Mouse (Mus musculus) kidney, embryonic 16.5 days (tissue): ENCODE results near the gene Mrtfa. TPM values are rescaled to one million over a fixed set of nuclear protein-coding genes. Genes with fewer than 3 reads are reported as not detected.

Experiments used
- ATAC-seq: fragments of 200-750 bp; cut with Nextera tagmentation; 2 replicates; pipeline ENCODE4 v1.8.0; 2017; ENCODE audit warnings: moderate TSS enrichment; ENCODE audit not compliant: low FRiP score, low TSS enrichment
- H3K27ac ChIP-seq: fragments of 300-500 bp; sonication (generic); 2 replicates; pipeline ENCODE4 v1.5.1; 2014; ENCODE audit warnings: low read length
- H3K27me3 ChIP-seq: fragments of 300-500 bp; sonication (generic); 2 replicates; pipeline ENCODE4 v1.6.1; 2014; ENCODE audit warnings: low read length, control low read depth, mixed read lengths; ENCODE audit not compliant: insufficient read depth
- H3K36me3 ChIP-seq: fragments of 300-500 bp; sonication (generic); 2 replicates; pipeline ENCODE4 v1.6.1; 2014; ENCODE audit warnings: low read length, control low read depth, mixed read lengths; ENCODE audit not compliant: insufficient read depth
- H3K4me1 ChIP-seq: fragments of 300-500 bp; sonication (generic); 2 replicates; pipeline ENCODE4 v1.6.1; 2014; ENCODE audit warnings: low read length, control low read depth, mixed read lengths; ENCODE audit not compliant: insufficient read depth
- H3K4me2 ChIP-seq: fragments of 300-500 bp; sonication (generic); replicated peaks from 2 replicates; pipeline ENCODE4 v1.6.1; 2014; ENCODE audit warnings: low read depth, low read length
- H3K4me3 ChIP-seq: fragments of 300-500 bp; sonication (generic); 2 replicates; pipeline ENCODE4 v1.5.1; 2014; ENCODE audit warnings: mild to moderate bottlenecking, low read length
- H3K9ac ChIP-seq: fragments of 300-500 bp; sonication (generic); replicated peaks from 2 replicates; pipeline ENCODE4 v1.6.1; 2014; ENCODE audit warnings: low read length
- H3K9me3 ChIP-seq: fragments of 300-500 bp; sonication (generic); 2 replicates; pipeline ENCODE4 v1.6.1; 2016; ENCODE audit warnings: low read length, control low read depth
- WGBS: fragments of 180-500 bp; shearing (Covaris S2); extraction: QIAGEN DNeasy Blood & Tissue Kit; methylation state at CpG from one replicate; pipeline ENCODE4 v1.1.7; 2014; 5-methylcytosine and 5-hydroxymethylcytosine counted together
- polyA plus RNA-seq: library from polyadenylated mRNA; unstranded; fragments of >200 nt; fragmentation: Nextera tagmentation; extraction: Ambion mirVana; gene quantifications from 2 replicates; pipeline ENCODE4 v1.2.1, GENCODE M21; 2015

Mrtfa gene
- polyA plus RNA-seq, 1 experiment from 2014 or later = 22.6 TPM

DNA sequence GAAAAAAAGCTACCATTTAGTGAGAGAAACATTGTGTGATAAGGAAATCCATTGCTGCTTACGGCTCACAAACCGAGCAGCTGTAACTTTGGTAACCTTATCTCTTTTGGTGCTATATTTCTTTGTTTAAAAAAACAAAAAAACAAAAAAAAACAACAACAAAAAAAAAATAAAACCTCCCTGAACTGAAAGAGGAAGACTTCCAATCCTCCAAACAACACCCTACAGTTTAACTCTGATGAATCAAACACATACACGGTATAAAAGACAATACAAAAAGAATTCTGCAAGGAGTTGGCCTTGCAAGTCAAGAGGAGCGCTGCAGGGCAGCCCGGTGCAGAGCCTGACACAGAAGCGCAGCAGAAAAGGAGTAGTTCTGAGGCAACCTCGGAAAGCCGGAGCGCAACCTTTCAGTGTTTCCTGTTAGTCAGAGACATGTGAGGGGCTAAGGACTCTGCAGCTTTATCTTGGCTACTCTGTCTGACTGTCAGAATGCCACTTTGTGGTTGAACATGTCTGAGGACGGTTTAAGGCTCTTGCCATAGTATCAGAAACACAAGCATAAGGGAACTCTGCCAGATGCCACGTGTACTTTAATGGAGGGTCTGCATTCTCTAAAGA lies 48.5 kb downstream of the Mrtfa start:
- Histone ChIP-seq H3K9me3 (no peaks in the 10 kb centered on the region), H3K9ac (no peak overlapping the region), H3K27ac (no peak overlapping the region), H3K4me2 (no peak overlapping the region), H3K36me3 (no peaks in the 10 kb centered on the region), H3K27me3 (no peaks in the 10 kb centered on the region), H3K4me3 (no peak overlapping the region), H3K4me1 (peaks cover 18% of the 10 kb centered on the region)
- ATAC-seq = no peak
- WGBS = 59% methylated on average over 11 of the region's 11 CpGs

DNA sequence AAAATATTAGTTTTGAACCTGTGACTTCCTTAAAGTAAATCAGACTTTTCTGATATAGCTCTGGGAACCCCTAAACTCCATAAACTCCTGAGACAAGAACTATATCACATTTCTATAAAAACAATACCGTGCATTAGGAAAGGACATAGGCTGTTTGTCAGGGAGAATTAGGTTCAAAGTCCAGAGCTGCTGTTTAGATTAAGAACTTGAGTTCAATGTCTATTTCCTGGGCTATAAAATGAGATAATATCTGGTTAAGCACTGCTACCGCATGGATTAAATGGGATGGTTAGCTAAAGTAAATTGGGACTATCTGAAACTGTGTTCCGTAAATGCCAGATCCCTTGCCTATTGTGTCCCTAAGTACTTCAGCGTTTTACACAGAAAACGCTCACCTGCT lies 50.6 kb downstream of the Mrtfa start:
- Histone ChIP-seq H3K4me3 (no peak overlapping the region), H3K4me1 (peaks cover 20% of the 10 kb centered on the region), H3K36me3 (no peaks in the 10 kb centered on the region), H3K4me2 (no peak overlapping the region), H3K27me3 (no peaks in the 10 kb centered on the region), H3K9ac (no peak overlapping the region), H3K9me3 (no peaks in the 10 kb centered on the region), H3K27ac (no peak overlapping the region)
- ATAC-seq = no peak
- 54% methylated on average over 5 of the region's 5 CpGs for WGBS

DNA sequence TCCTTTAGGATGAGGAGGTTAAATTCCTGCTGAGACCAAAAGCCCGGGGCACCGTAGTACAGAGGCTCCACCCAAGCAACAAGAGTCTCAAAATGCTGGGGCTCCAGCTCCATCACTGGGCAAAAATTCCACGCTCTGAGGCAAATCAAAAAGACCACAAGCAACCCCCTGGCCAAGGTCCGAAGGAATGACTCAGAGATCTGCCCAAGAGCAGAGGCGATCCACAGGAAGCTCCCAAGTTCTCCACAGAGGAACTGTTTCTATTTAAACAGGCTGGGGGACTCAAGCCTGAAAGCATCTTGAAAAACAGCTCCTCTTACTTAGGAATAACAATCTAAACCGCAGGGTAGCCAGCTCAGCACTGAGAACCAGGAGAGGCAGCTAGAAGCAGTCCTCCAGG lies 53.3 kb downstream of the Mrtfa start:
- no peaks in the 10 kb centered on the region for H3K9me3 ChIP-seq
- WGBS = 24% methylated on average over 6 of the region's 6 CpGs

DNA sequence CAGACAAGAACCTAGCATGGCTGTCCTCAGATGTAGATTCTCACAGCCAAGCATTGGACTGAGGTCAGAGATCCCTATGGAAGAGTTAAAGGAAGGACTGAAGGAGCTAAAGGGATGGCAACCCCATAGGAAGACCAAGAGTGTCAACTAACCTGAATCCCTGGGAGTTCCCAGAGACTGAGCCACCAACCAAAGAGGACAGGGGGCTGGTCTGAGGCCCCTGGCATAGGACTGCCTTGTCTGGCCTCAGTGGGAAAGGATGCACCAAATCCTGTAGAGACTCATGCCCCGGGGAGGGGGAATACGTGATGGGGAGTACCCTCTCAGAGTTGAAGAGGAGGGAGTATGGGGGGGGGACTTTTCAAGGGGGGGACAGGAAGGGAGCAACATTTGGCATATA lies 56.8 kb downstream of the Mrtfa start:
- no peaks in the 10 kb centered on the region for H3K36me3 ChIP-seq
- no peak overlapping the region for H3K27ac ChIP-seq
- 100% methylated on average over 2 of the region's 2 CpGs for WGBS
- peaks cover 13% of the 10 kb centered on the region for H3K4me1 ChIP-seq
- H3K9ac ChIP-seq = no peak overlapping the region
- no peak overlapping the region for H3K4me3 ChIP-seq
- no peaks in the 10 kb centered on the region for H3K9me3 ChIP-seq
- no peaks in the 10 kb centered on the region for H3K27me3 ChIP-seq
- no peak overlapping the region for H3K4me2 ChIP-seq
- ATAC-seq = no peak

More for the DNA sequence above, 53.3 kb downstream of the Mrtfa start:
- no peak for ATAC-seq
- Histone ChIP-seq H3K27ac (no peak overlapping the region), H3K4me3 (no peak overlapping the region), H3K4me1 (peaks cover 20% of the 10 kb centered on the region), H3K36me3 (no peaks in the 10 kb centered on the region), H3K4me2 (no peak overlapping the region), H3K27me3 (no peaks in the 10 kb centered on the region), H3K9ac (no peak overlapping the region)

DNA sequence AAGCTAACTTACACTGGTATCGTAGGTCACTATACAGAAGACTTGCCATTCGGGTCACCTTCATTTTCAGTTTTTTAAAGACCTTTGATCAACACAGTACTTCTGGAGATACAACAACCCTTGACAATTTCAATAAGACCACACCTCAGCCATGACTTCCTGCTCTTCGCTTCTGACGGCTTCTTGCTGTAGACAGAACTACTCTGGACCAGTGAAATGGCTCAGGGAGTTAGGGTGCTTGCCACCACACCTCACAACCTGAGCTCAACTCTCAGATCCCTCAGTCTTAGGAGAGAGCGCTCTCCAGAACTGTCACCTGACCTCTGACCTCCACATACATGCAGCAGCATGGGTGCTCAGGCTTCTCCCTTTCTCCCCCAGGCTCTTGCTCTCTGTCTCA lies 59.4 kb downstream of the Mrtfa start:
- no peak for ATAC-seq
- Histone ChIP-seq H3K36me3 (no peaks in the 10 kb centered on the region), H3K27me3 (no peaks in the 10 kb centered on the region), H3K27ac (no peak overlapping the region), H3K9me3 (no peaks in the 10 kb centered on the region), H3K4me2 (no peak overlapping the region), H3K9ac (no peak overlapping the region), H3K4me3 (no peak overlapping the region), H3K4me1 (peaks cover 13% of the 10 kb centered on the region)
- 94% methylated on average over 5 of the region's 5 CpGs for WGBS

DNA sequence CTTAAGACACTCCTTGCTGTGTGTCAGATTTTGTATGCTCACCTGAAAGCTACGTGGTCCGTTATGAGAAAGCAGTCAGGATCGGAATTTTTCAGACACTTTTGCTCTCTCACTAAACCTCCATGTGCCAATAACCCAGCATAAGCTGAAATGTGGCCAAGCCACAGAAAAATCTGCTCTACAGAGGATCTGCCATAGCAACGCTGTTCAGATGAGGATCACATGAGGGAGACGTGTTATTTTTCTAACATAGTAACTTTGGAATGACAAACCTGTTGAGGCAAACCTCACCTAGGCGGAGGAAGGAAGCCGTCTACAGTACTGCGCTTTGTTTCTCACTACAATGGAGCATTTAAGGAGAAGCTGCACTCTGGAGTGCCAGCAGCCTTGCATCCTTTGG lies 60.6 kb downstream of the Mrtfa start:
- no peak overlapping the region for H3K4me2 ChIP-seq
- no peaks in the 10 kb centered on the region for H3K36me3 ChIP-seq
- ATAC-seq = no peak
- H3K9ac ChIP-seq = no peak overlapping the region
- peaks cover 13% of the 10 kb centered on the region for H3K4me1 ChIP-seq
- 86% methylated on average over 8 of the region's 8 CpGs for WGBS
- H3K4me3 ChIP-seq = no peak overlapping the region
- H3K27ac ChIP-seq = no peak overlapping the region
- H3K27me3 ChIP-seq = no peaks in the 10 kb centered on the region
- H3K9me3 ChIP-seq = no peaks in the 10 kb centered on the region

- Histone ChIP-seq H3K9ac (no peak overlapping the region), H3K27ac (no peak overlapping the region), H3K36me3 (no peaks in the 10 kb centered on the region), H3K27me3 (no peaks in the 10 kb centered on the region), H3K9me3 (no peaks in the 10 kb centered on the region), H3K4me1 (peaks cover 13% of the 10 kb centered on the region), H3K4me2 (no peak overlapping the region), H3K4me3 (no peak overlapping the region)
- WGBS = 36% methylated on average over 5 of the region's 5 CpGs
- peak; percentile 74 for ATAC-seq
Measured at GRCm38 (mm10) chr15:81128155-81128838, 62.3 kb downstream of the Mrtfa start.

DNA sequence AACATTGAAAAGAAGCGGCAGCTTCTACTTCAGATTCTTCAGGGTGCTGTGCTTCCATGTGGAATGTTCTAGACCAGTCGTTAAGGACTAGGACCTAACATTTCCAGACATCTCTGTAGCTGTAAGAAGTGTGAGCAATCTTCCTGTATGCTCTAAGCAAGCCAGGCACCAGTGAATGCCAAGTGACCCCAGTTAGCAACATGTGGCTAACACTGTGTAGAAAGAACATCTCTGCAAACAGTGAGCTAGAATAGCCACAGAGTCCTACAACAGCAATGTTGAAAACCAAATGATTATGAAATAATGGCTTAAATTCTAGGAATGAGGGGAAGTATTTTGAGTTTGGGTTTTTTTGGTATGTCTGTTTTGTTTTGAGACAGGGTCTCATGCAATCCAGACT lies 66.3 kb downstream of the Mrtfa start:
- Histone ChIP-seq H3K27me3 (no peaks in the 10 kb centered on the region), H3K4me3 (no peak overlapping the region), H3K9ac (no peak overlapping the region), H3K36me3 (no peaks in the 10 kb centered on the region), H3K27ac (no peak overlapping the region), H3K9me3 (no peaks in the 10 kb centered on the region), H3K4me2 (no peak overlapping the region), H3K4me1 (peaks cover 28% of the 10 kb centered on the region)
- no peak for ATAC-seq
- WGBS = 91% methylated on average over 2 of the region's 2 CpGs

GRCm38 (mm10) chr15:81123122-81123521 lies 67.4 kb downstream of the Mrtfa start:
- 46% methylated on average over 5 of the region's 5 CpGs for WGBS
- no peak overlapping the region for H3K4me3 ChIP-seq
- no peaks in the 10 kb centered on the region for H3K9me3 ChIP-seq
- H3K4me2 ChIP-seq = no peak overlapping the region
- H3K27me3 ChIP-seq = no peaks in the 10 kb centered on the region
- no peak for ATAC-seq
- H3K9ac ChIP-seq = no peak overlapping the region
- no peaks in the 10 kb centered on the region for H3K36me3 ChIP-seq
- H3K27ac ChIP-seq = no peak overlapping the region
- H3K4me1 ChIP-seq = peaks cover 20% of the 10 kb centered on the region

DNA sequence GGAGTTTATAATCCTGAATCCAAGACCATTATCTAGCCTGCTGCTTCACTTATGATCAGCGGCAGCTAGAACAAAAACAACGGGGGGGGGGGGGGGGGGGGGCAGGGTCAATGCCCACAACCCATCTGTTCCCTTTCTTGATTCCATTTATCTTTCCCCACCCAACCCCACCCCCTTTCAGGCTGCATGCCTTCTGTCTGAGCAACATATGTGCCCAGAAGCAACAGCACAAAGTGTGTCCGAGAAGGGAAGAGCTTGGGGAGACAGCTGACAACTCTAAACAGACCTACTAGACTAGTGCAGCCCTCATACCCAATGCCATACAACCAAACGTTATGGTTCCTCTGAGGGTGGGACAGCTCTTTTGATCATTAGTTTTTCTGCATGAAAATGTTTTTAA lies 68.0 kb downstream of the Mrtfa start:
- Histone ChIP-seq H3K4me1 (peaks cover 15% of the 10 kb centered on the region; the same call in 1 of the 2 replicates), H3K4me3 (no peak overlapping the region), H3K36me3 (no peaks in the 10 kb centered on the region), H3K4me2 (no peak overlapping the region), H3K27ac (no peak overlapping the region), H3K9ac (no peak overlapping the region), H3K9me3 (no peaks in the 10 kb centered on the region), H3K27me3 (no peaks in the 10 kb centered on the region)
- ATAC-seq = no peak
- WGBS = 58% methylated on average over 3 of the region's 4 CpGs
